In genomic region chr14:51912391-51913061, GRCm38 (mm10) we compare ENCODE assay signal across 8 mouse cellular contexts. TPM values are rescaled to one million over a fixed set of nuclear protein-coding genes. Genes with fewer than 3 reads are reported as not detected.
DNase-seq lines count a peak whose midpoint lies in the region; ATAC-seq and TF ChIP-seq lines count a peak whose summit lies in the region.

No protein-coding gene starts in this region.

- TF ChIP-seq POLR2A in cortical plate, adult 2 months (IDR thresholded peaks at IDR 0.05; ENCODE audit: extremely low read depth, insufficient read depth, low read length) = no peak
- no peak for TF ChIP-seq POLR2A in limb, embryonic 14.5 days (IDR thresholded peaks at IDR 0.05; ENCODE audit: borderline replicate concordance, extremely low read depth, insufficient read depth, insufficient read length)
- TF ChIP-seq POLR2A in small intestine, adult 2 months (IDR thresholded peaks at IDR 0.05; ENCODE audit: low read depth, low read length) = no peak

- no peaks in the 10 kb centered on the region; the same call in 1 of the 2 replicates for H3K4me1 ChIP-seq in cortical plate, adult 2 months (ENCODE audit: control insufficient read depth, insufficient read depth, low read length)
- H3K4me1 ChIP-seq in limb, embryonic 14.5 days (ENCODE audit: control insufficient read depth, insufficient read depth, low read length) = peaks cover 18% of the 10 kb centered on the region
- peaks cover 11% of the 10 kb centered on the region for H3K4me1 ChIP-seq in small intestine, adult 2 months (ENCODE audit: control insufficient read depth, insufficient read depth, insufficient read length, low read length)

- peak overlapping the region; percentile 97 for H3K4me2 ChIP-seq in limb, embryonic 14.5 days (replicated peaks; ENCODE audit: low read depth, low read length, severe bottlenecking)

- H3K9me3 ChIP-seq in limb, embryonic 14.5 days (ENCODE audit: control insufficient read depth, low read length) = no peaks in the 10 kb centered on the region

- DNase-seq in kidney, adult 11 months = peak; percentile 72
- DNase-seq in kidney, postnatal 10 days = no peak
- DNase-seq in heart, postnatal 4 days = peak; percentile 27
- DNase-seq in limb, embryonic 14.5 days (ENCODE audit: low spot score) = no peak
- no peak for DNase-seq in natural killer cell, adult 2 months (ENCODE audit: low spot score in 2 of 2)
- DNase-seq in urinary bladder, postnatal 14 days (ENCODE audit: low spot score) = no peak

- H3K4me3 ChIP-seq in cortical plate, adult 2 months (ENCODE audit: insufficient read depth, low read length) = peak overlapping the region; percentile 65
- peak overlapping the region; percentile 60 for H3K4me3 ChIP-seq in limb, embryonic 14.5 days (replicated peaks; ENCODE audit: low read length)
- peak overlapping the region; percentile 85 for H3K4me3 ChIP-seq in small intestine, adult 2 months (ENCODE audit: low read depth, low read length)

- 14% methylated on average over 14 of the region's 14 CpGs for WGBS in limb, embryonic 14.5 days
- WGBS in small intestine, adult 2 months = 8% methylated on average over 14 of the region's 14 CpGs

- no peak for TF ChIP-seq CTCF in cortical plate, adult 2 months (IDR thresholded peaks at IDR 0.05; ENCODE audit: extremely low read depth, insufficient read depth, low read length)
- TF ChIP-seq CTCF in small intestine, adult 2 months (IDR thresholded peaks at IDR 0.05; ENCODE audit: extremely low read depth, insufficient read length, insufficient replicate concordance, low read depth, low read length) = no peak

- no peaks in the 10 kb centered on the region for H3K27me3 ChIP-seq in limb, embryonic 14.5 days (ENCODE audit: control insufficient read depth, insufficient read depth, low read length)
- no peaks in the 10 kb centered on the region for H3K27me3 ChIP-seq in small intestine, adult 2 months (ENCODE audit: control insufficient read depth, insufficient read depth, low read length)

- peak overlapping the region; percentile 64 for H3K9ac ChIP-seq in limb, embryonic 14.5 days (ENCODE audit: low read depth, low read length, severe bottlenecking)

- no peak for ATAC-seq in limb, embryonic 14.5 days (ENCODE audit: low FRiP score, low read depth)

- H3K36me3 ChIP-seq in limb, embryonic 14.5 days (ENCODE audit: control insufficient read depth, insufficient read depth, low read length) = peaks cover 7% of the 10 kb centered on the region; the same call in 1 of the 2 replicates
- peaks cover 4% of the 10 kb centered on the region; the same call in 1 of the 2 replicates for H3K36me3 ChIP-seq in small intestine, adult 2 months (ENCODE audit: control insufficient read depth, insufficient read depth, low read length)

- peak overlapping the region; percentile 69 for H3K27ac ChIP-seq in cortical plate, adult 2 months (ENCODE audit: insufficient read depth, low read length)
- H3K27ac ChIP-seq in limb, embryonic 14.5 days (replicated peaks; ENCODE audit: low read depth, low read length) = peak overlapping the region; percentile 77
- H3K27ac ChIP-seq in small intestine, adult 2 months (ENCODE audit: insufficient read depth, low read depth, low read length) = peak overlapping the region; percentile 12; the same call in 1 of the 2 replicates

RNA-seq across cellular contexts. Expression of gene Ndrg2, which starts 1.4 kb away (rescaled TPM):
- polyA plus RNA-seq in cortical plate, adult 2 months (2012; rRNA removed) = 955 and 1,100 TPM in 2 replicates
- 100 to 1,000 TPM; 452 to 471 TPM for total RNA-seq in heart, postnatal 4 days (2021)
- polyA plus RNA-seq in limb, embryonic 14.5 days (2012; rRNA removed) = 73.9 and 83.1 TPM in 2 replicates
- 52.0 and 54.5 TPM in 2 replicates for polyA plus RNA-seq in limb, embryonic 14.5 days (2014; fragmentation: Nextera tagmentation; extraction: Ambion mirVana)
- 23.7 and 32.9 TPM in 2 replicates for polyA plus RNA-seq in small intestine, adult 2 months (2012; rRNA removed)

RNA-seq across cellular contexts. Expression of gene Tppp2, which starts 5.7 kb away (rescaled TPM):
- polyA plus RNA-seq in cortical plate, adult 2 months (2012; rRNA removed) = not detected in 2 replicates
- total RNA-seq in heart, postnatal 4 days (2021) = not detected
- not detected in 2 replicates for polyA plus RNA-seq in limb, embryonic 14.5 days (2012; rRNA removed)
- polyA plus RNA-seq in limb, embryonic 14.5 days (2014; fragmentation: Nextera tagmentation; extraction: Ambion mirVana) = not detected in 2 replicates
- polyA plus RNA-seq in small intestine, adult 2 months (2012; rRNA removed) = not detected in 2 replicates

RNA-seq across cellular contexts. Expression of gene Rnase13, which starts 10.0 kb away (rescaled TPM):
- polyA plus RNA-seq in cortical plate, adult 2 months (2012; rRNA removed) = 0.17 and 0.21 TPM in 2 replicates
- not detected for total RNA-seq in heart, postnatal 4 days (2021)
- not detected in 2 replicates for polyA plus RNA-seq in limb, embryonic 14.5 days (2012; rRNA removed)
- not detected in 2 replicates for polyA plus RNA-seq in limb, embryonic 14.5 days (2014; fragmentation: Nextera tagmentation; extraction: Ambion mirVana)
- polyA plus RNA-seq in small intestine, adult 2 months (2012; rRNA removed) = not detected in 2 replicates

RNA-seq across cellular contexts. Expression of gene Slc39a2, which starts 19.8 kb away (rescaled TPM):
- 17.8 and 18.7 TPM in 2 replicates for polyA plus RNA-seq in cortical plate, adult 2 months (2012; rRNA removed)
- total RNA-seq in heart, postnatal 4 days (2021) = under 1 TPM; 0.29 to 0.48 TPM
- 3.6 TPM in 2 replicates for polyA plus RNA-seq in limb, embryonic 14.5 days (2012; rRNA removed)
- 1.5 TPM in 2 replicates for polyA plus RNA-seq in limb, embryonic 14.5 days (2014; fragmentation: Nextera tagmentation; extraction: Ambion mirVana)
- polyA plus RNA-seq in small intestine, adult 2 months (2012; rRNA removed) = 0.30 and 0.61 TPM in 2 replicates

RNA-seq across cellular contexts. Expression of gene Mettl17, which starts 27.9 kb away (rescaled TPM):
- 41.4 and 49.3 TPM in 2 replicates for polyA plus RNA-seq in cortical plate, adult 2 months (2012; rRNA removed)
- 10 to 100 TPM; 17.9 to 25.7 TPM for total RNA-seq in heart, postnatal 4 days (2021)
- polyA plus RNA-seq in limb, embryonic 14.5 days (2012; rRNA removed) = 45.9 and 47.9 TPM in 2 replicates
- 42.7 and 46.5 TPM in 2 replicates for polyA plus RNA-seq in limb, embryonic 14.5 days (2014; fragmentation: Nextera tagmentation; extraction: Ambion mirVana)
- polyA plus RNA-seq in small intestine, adult 2 months (2012; rRNA removed) = 11.2 and 16.9 TPM in 2 replicates

Comparison
In these comparisons a context has a peak if more than half of its experiments do, and no peak if none do; other contexts are left out.
1. DNase-seq: peak in kidney, adult 11 months (single experiment) and heart, postnatal 4 days (single experiment); none in kidney, postnatal 10 days (single experiment), limb, embryonic 14.5 days (single experiment), natural killer cell, adult 2 months (0 of 2) and urinary bladder, postnatal 14 days (single experiment).
2. H3K27ac ChIP-seq: peak in every context shown above with its lines; median percentile 77 in limb, embryonic 14.5 days; 69 in cortical plate, adult 2 months; 12 in small intestine, adult 2 months.
3. RNA of gene Ndrg2, which starts 1.4 kb away (polyA plus RNA-seq): 955 to 1,100 TPM in cortical plate, adult 2 months; 52.0 to 83.1 TPM in limb, embryonic 14.5 days and 23.7 to 32.9 TPM in small intestine, adult 2 months; every median in the first group is over 10 times any median in the second.
4. Peak in every context shown above with its lines, with median percentiles within 50 percentile points of each other: H3K4me3 ChIP-seq.